Mouse (Mus musculus): ENCODE measurements around the gene Pon1.

Gene Pon1

GRCm38 (mm10) chr6:5177967-5178891 lies 15.5 kb downstream of the Pon1 start:
- DNase-seq (ENCODE audit: low read depth, low spot score), result no peak

- no peak for DNase-seq (ENCODE audit: low read depth, low spot score)
Observed at GRCm38 (mm10) chr6:5174179-5174812, 19.4 kb downstream of the Pon1 start.

- DNase-seq (ENCODE audit: low read depth, low spot score), result no peak
Observed at GRCm38 (mm10) chr6:5172571-5172970, 21.2 kb downstream of the Pon1 start.

GRCm38 (mm10) chr6:5171418-5171817 lies 22.3 kb downstream of the Pon1 start:
- no peak for DNase-seq (ENCODE audit: low read depth, low spot score)

GRCm38 (mm10) chr6:5168158-5168557 lies 25.6 kb downstream of the Pon1 start:
- DNase-seq (ENCODE audit: low read depth, low spot score), result no peak

- no peak for DNase-seq (ENCODE audit: low read depth, low spot score)
Observed at GRCm38 (mm10) chr6:5167051-5167677, 26.6 kb downstream of the Pon1 start.

GRCm38 (mm10) chr6:5164855-5165254 lies 28.9 kb downstream of the Pon1 start:
- no peak for DNase-seq (ENCODE audit: low read depth, low spot score)

- no peak for DNase-seq (ENCODE audit: low read depth, low spot score)
Observed at GRCm38 (mm10) chr6:5163507-5164144, 30.1 kb downstream of the Pon1 start.

GRCm38 (mm10) chr6:5162052-5162451 lies 31.7 kb downstream of the Pon1 start:
- no peak for DNase-seq (ENCODE audit: low read depth, low spot score)

- no peak for DNase-seq (ENCODE audit: low read depth, low spot score)
Observed at GRCm38 (mm10) chr6:5159385-5159791, 34.4 kb downstream of the Pon1 start.

- DNase-seq (ENCODE audit: low read depth, low spot score), result peak; percentile 58
Observed at GRCm38 (mm10) chr6:5156541-5157425, 37.0 kb downstream of the Pon1 start.

- DNase-seq (ENCODE audit: low read depth, low spot score), result peak; percentile 72
Observed at GRCm38 (mm10) chr6:5155313-5155927, 38.3 kb downstream of the Pon1 start.

- DNase-seq (ENCODE audit: low read depth, low spot score), result peak; percentile 49
Observed at GRCm38 (mm10) chr6:5154786-5155185, 39.0 kb downstream of the Pon1 start.

- no peak for DNase-seq (ENCODE audit: low read depth, low spot score)
Observed at GRCm38 (mm10) chr6:5152185-5152584, 41.6 kb downstream of the Pon1 start.

- no peak for DNase-seq (ENCODE audit: low read depth, low spot score)
Observed at GRCm38 (mm10) chr6:5151171-5151570, 42.6 kb downstream of the Pon1 start.

- DNase-seq (ENCODE audit: low read depth, low spot score), result no peak
Observed at GRCm38 (mm10) chr6:5149941-5150340, 43.8 kb downstream of the Pon1 start.

GRCm38 (mm10) chr6:5147488-5148142 lies 46.1 kb downstream of the Pon1 start:
- DNase-seq (ENCODE audit: low read depth, low spot score), result no peak

GRCm38 (mm10) chr6:5139666-5140065 lies 54.1 kb downstream of the Pon1 start:
- DNase-seq (ENCODE audit: low read depth, low spot score), result no peak

GRCm38 (mm10) chr6:5138875-5139631 lies 54.7 kb downstream of the Pon1 start:
- DNase-seq (ENCODE audit: low read depth, low spot score), result no peak

All from c-Kit-negative CD71-positive TER-119-positive erythroid progenitor cells, embryonic 14.5 days (primary cell).